Mouse (Mus musculus) hindbrain, embryonic 13.5 days (tissue): ENCODE data around the gene Npr3. TPM values are rescaled to one million over a fixed set of nuclear protein-coding genes. Genes with fewer than 3 reads are reported as not detected.
A peak's percentile ranks its signal among the peaks of the same experiment; 100 is the strongest.

ENCODE experiments used
- ATAC-seq: fragments of 200-750 bp; cut with Nextera tagmentation; 2 replicates; pipeline ENCODE4 v1.8.0; 2017; ENCODE audit warnings: moderate TSS enrichment; ENCODE audit not compliant: low FRiP score
- H3K27ac ChIP-seq: fragments of 300-500 bp; sonication (generic); 2 replicates; pipeline ENCODE4 v1.5.1; 2015; ENCODE audit warnings: inconsistent platforms, mild to moderate bottlenecking, moderate library complexity
- H3K27me3 ChIP-seq: fragments of 300-500 bp; sonication (generic); 2 replicates; pipeline ENCODE4 v1.6.1; 2015; ENCODE audit warnings: mild to moderate bottlenecking, inconsistent platforms
- H3K36me3 ChIP-seq: fragments of 300-500 bp; sonication (generic); 2 replicates; pipeline ENCODE4 v1.6.1; 2015; ENCODE audit warnings: mild to moderate bottlenecking, inconsistent platforms
- H3K4me1 ChIP-seq: fragments of 300-500 bp; sonication (generic); replicated peaks from 2 replicates; pipeline ENCODE4 v1.6.1; 2015; ENCODE audit warnings: inconsistent platforms
- H3K4me2 ChIP-seq: fragments of 300-500 bp; sonication (generic); 2 replicates; pipeline ENCODE4 v1.6.1; 2015; ENCODE audit warnings: inconsistent platforms, mild to moderate bottlenecking, moderate library complexity
- H3K4me3 ChIP-seq: fragments of 300-500 bp; sonication (generic); 2 replicates; pipeline ENCODE4 v1.5.1; 2015; ENCODE audit warnings: mild to moderate bottlenecking, inconsistent platforms
- H3K9ac ChIP-seq: fragments of 300-500 bp; sonication (generic); 2 replicates; pipeline ENCODE4 v1.6.1; 2015; ENCODE audit warnings: mild to moderate bottlenecking, inconsistent platforms
- H3K9me3 ChIP-seq: fragments of 300-500 bp; sonication (generic); 2 replicates; pipeline ENCODE4 v1.6.1; 2016; ENCODE audit warnings: inconsistent platforms
- WGBS: fragments of 180-500 bp; shearing (Covaris S2); methylation state at CpG from one replicate; pipeline ENCODE4 v1.1.7; 2015; 5-methylcytosine and 5-hydroxymethylcytosine counted together
- polyA plus RNA-seq: library from polyadenylated mRNA; unstranded; fragments of >200 nt; fragmentation: Nextera tagmentation; extraction: Ambion mirVana; gene quantifications from 2 replicates; pipeline ENCODE4 v1.2.1, GENCODE M21; 2015

The Npr3 gene
- polyA plus RNA-seq, 1 experiment from 2014 or later, result 2.7 TPM

- no peak overlapping the region for H3K9ac ChIP-seq
- no peaks in the 10 kb centered on the region for H3K4me1 ChIP-seq
- ATAC-seq, result no peak
- H3K4me3 ChIP-seq, result no peak overlapping the region
- no peak overlapping the region for H3K27ac ChIP-seq
- H3K4me2 ChIP-seq, result no peak overlapping the region
- H3K27me3 ChIP-seq, result no peaks in the 10 kb centered on the region
- no peaks in the 10 kb centered on the region for H3K36me3 ChIP-seq
- 76% methylated on average over 4 of the region's 4 CpGs for WGBS
- H3K9me3 ChIP-seq, result no peaks in the 10 kb centered on the region
These were observed 91.5 kb downstream of the Npr3 start for GRCm38 (mm10) chr15:11815551-11815950.

- ATAC-seq, result no peak
- Histone ChIP-seq H3K4me3 (no peak overlapping the region), H3K4me1 (peaks cover 9% of the 10 kb centered on the region), H3K9me3 (no peaks in the 10 kb centered on the region), H3K4me2 (no peak overlapping the region), H3K27me3 (no peaks in the 10 kb centered on the region), H3K36me3 (no peaks in the 10 kb centered on the region), H3K27ac (no peak overlapping the region), H3K9ac (no peak overlapping the region)
- WGBS, result 58% methylated on average over 4 of the region's 4 CpGs
These were observed 103.5 kb downstream of the Npr3 start for GRCm38 (mm10) chr15:11803576-11803975.

GRCm38 (mm10) chr15:11801863-11802722 lies 105.0 kb downstream of the Npr3 start:
- Histone ChIP-seq H3K36me3 (no peaks in the 10 kb centered on the region), H3K27me3 (no peaks in the 10 kb centered on the region), H3K4me3 (no peak overlapping the region), H3K27ac (no peak overlapping the region), H3K4me1 (peaks cover 9% of the 10 kb centered on the region), H3K4me2 (no peak overlapping the region), H3K9me3 (no peaks in the 10 kb centered on the region), H3K9ac (no peak overlapping the region)
- 57% methylated on average over 13 of the region's 13 CpGs for WGBS
- 0 out of 2 replicates have a peak, but pooled peaks have one; percentile 39 for ATAC-seq

- H3K27ac ChIP-seq, result no peak overlapping the region
- no peak overlapping the region for H3K9ac ChIP-seq
- H3K4me2 ChIP-seq, result no peak overlapping the region
- H3K27me3 ChIP-seq, result no peaks in the 10 kb centered on the region
- H3K36me3 ChIP-seq, result no peaks in the 10 kb centered on the region
- H3K9me3 ChIP-seq, result no peaks in the 10 kb centered on the region
- no peaks in the 10 kb centered on the region for H3K4me1 ChIP-seq
- no peak for ATAC-seq
- WGBS, result 52% methylated on average over 2 of the region's 2 CpGs
- H3K4me3 ChIP-seq, result no peak overlapping the region
These were observed 112.5 kb downstream of the Npr3 start for GRCm38 (mm10) chr15:11794632-11795031.

Other genes with a start within 250 kb of the Npr3 start
- gene Sub1, start 89.7 kb upstream of the Npr3 start, polyA plus RNA-seq, result 618 and 623 TPM in 2 replicates
- 147 and 159 TPM in 2 replicates for gene Zfr, start 210.5 kb upstream of the Npr3 start, polyA plus RNA-seq